Mouse (Mus musculus) G1E (cell line): ENCODE results near the gene Sctr. TPM values are rescaled to one million over a fixed set of nuclear protein-coding genes. Genes with fewer than 3 reads are reported as not detected.

ENCODE experiments used
- ATAC-seq: 2 replicates; pipeline ENCODE4 v1.8.0; 2016; ENCODE audit warnings: mild to moderate bottlenecking; ENCODE audit not compliant: insufficient number of reproducible peaks, poor library complexity, low FRiP score, severe bottlenecking; ENCODE audit errors: extremely low read depth
- DNase-seq: peaks from one replicate; pipeline ENCODE4 v3.0.0; 2012; ENCODE audit warnings: low spot score
- H3K27me3 ChIP-seq: 2 replicates; pipeline ENCODE4 v1.6.1; 2012; ENCODE audit warnings: mild to moderate bottlenecking, low read length, inconsistent platforms; ENCODE audit not compliant: insufficient read depth
- H3K36me3 ChIP-seq: replicated peaks from 2 replicates; pipeline ENCODE3; 2012; ENCODE audit warnings: mild to moderate bottlenecking, inconsistent platforms
- H3K4me1 ChIP-seq: 2 replicates; pipeline ENCODE4 v1.6.1; 2012; ENCODE audit warnings: low read depth, low read length, inconsistent platforms, mixed read lengths; ENCODE audit not compliant: insufficient read depth
- H3K4me3 ChIP-seq: 2 replicates; pipeline ENCODE4 v1.5.1; 2012; ENCODE audit warnings: low read depth, mild to moderate bottlenecking, inconsistent platforms, low read length, moderate library complexity, mixed read lengths
- H3K9me3 ChIP-seq: replicated peaks from 2 replicates; pipeline ENCODE4 v1.6.1; 2012; ENCODE audit warnings: inconsistent platforms
- CTCF ChIP-seq: IDR thresholded peaks from 2 replicates; pipeline ENCODE4 v1.5.1; 2012; ENCODE audit warnings: low read depth, low read length, inconsistent platforms, mixed read lengths
- GATA1 ChIP-seq: IDR thresholded peaks from 2 replicates; pipeline ENCODE4 v1.6.1; 2012; ENCODE audit warnings: borderline replicate concordance, low read length, inconsistent platforms, mixed read lengths
- GATA2 ChIP-seq: IDR thresholded peaks from 2 replicates; pipeline ENCODE4 v1.6.1; 2012; ENCODE audit warnings: low read depth, low read length, inconsistent platforms, borderline replicate concordance
- POLR2AphosphoS5 ChIP-seq: IDR thresholded peaks from 2 replicates; pipeline ENCODE4 v1.6.1; 2012; ENCODE audit warnings: low read depth, low read length, inconsistent platforms; ENCODE audit not compliant: insufficient replicate concordance
- TAL1 ChIP-seq: conservative IDR thresholded peaks from 2 replicates; pipeline ENCODE4 v1.6.1; 2012; ENCODE audit warnings: low read depth, low read length, inconsistent platforms, mixed read lengths
- polyA plus RNA-seq: library from polyadenylated mRNA; stranded (reverse); fragments of >175 nt; gene quantifications from 2 replicates; pipeline ENCODE4 v1.2.3, GENCODE M21; 2012
- total RNA-seq, 2 experiments: library from RNA; stranded (forward) in 1 of 2; stranded (reverse) in 1 of 2; fragments of 200-1000 nt in 1 of 2; fragments of >200 nt in 1 of 2; fragmentation: Nextera tagmentation in 1 of 2; gene quantifications; 2 replicates each; pipeline ENCODE4 v1.2.3; 2014 to 2017

Sctr gene
- total and polyA plus RNA-seq, 3 experiments: not detected

- Histone ChIP-seq H3K4me1 (no peaks in the 10 kb centered on the region), H3K4me3 (no peak overlapping the region), H3K9me3 (no peaks in the 10 kb centered on the region), H3K36me3 (no peaks in the 10 kb centered on the region), H3K27me3 (peaks cover 3% of the 10 kb centered on the region; the same call in 1 of the 2 replicates)
- DNase-seq: no peak
- no peak for TF ChIP-seq CTCF
- no peak for TF ChIP-seq GATA2
- no peak for TF ChIP-seq TAL1
- no peak for TF ChIP-seq POLR2AphosphoS5
- no peak for TF ChIP-seq GATA1
- no peak for ATAC-seq
Measured at GRCm38 (mm10) chr1:120074931-120075330, 68.2 kb downstream of the Sctr start.

GRCm38 (mm10) chr1:120075507-120075906 is 68.8 kb downstream of the Sctr start:
- H3K4me1 ChIP-seq: no peaks in the 10 kb centered on the region
- H3K36me3 ChIP-seq: no peaks in the 10 kb centered on the region
- TF ChIP-seq GATA1: no peak
- H3K27me3 ChIP-seq: peaks cover 3% of the 10 kb centered on the region; the same call in 1 of the 2 replicates
- H3K4me3 ChIP-seq: no peak overlapping the region
- DNase-seq: no peak
- no peaks in the 10 kb centered on the region for H3K9me3 ChIP-seq
- no peak for ATAC-seq

GRCm38 (mm10) chr1:120077746-120078410 is 71.2 kb downstream of the Sctr start:
- Histone ChIP-seq H3K4me1 (no peaks in the 10 kb centered on the region), H3K36me3 (no peaks in the 10 kb centered on the region), H3K27me3 (no peaks in the 10 kb centered on the region; the same call in 1 of the 2 replicates), H3K9me3 (no peaks in the 10 kb centered on the region), H3K4me3 (no peak overlapping the region)
- no peak for DNase-seq
- no peak for ATAC-seq
- no peak for TF ChIP-seq GATA1
- TF ChIP-seq POLR2AphosphoS5: no peak
- no peak for TF ChIP-seq GATA2
- TF ChIP-seq CTCF: no peak
- TF ChIP-seq TAL1: no peak

- Histone ChIP-seq H3K27me3 (peaks cover 4% of the 10 kb centered on the region; the same call in 1 of the 2 replicates), H3K4me3 (no peak overlapping the region)
- ATAC-seq: no peak
Measured at GRCm38 (mm10) chr1:120080632-120081031, 73.9 kb downstream of the Sctr start.

GRCm38 (mm10) chr1:120082957-120083585 is 76.4 kb downstream of the Sctr start:
- Histone ChIP-seq H3K4me3 (no peak overlapping the region), H3K27me3 (peaks cover 4% of the 10 kb centered on the region; the same call in 1 of the 2 replicates), H3K4me1 (no peaks in the 10 kb centered on the region), H3K9me3 (no peaks in the 10 kb centered on the region), H3K36me3 (no peaks in the 10 kb centered on the region)
- DNase-seq (no peak), ATAC-seq (no peak)
- TF ChIP-seq POLR2AphosphoS5 (no peak), CTCF (no peak), GATA1 (no peak), GATA2 (no peak), TAL1 (no peak)

More at GRCm38 (mm10) chr1:120080632-120081031, 73.9 kb downstream of the Sctr start:
- TF ChIP-seq TAL1 (no peak), POLR2AphosphoS5 (no peak), GATA2 (no peak), GATA1 (no peak), CTCF (no peak)
- no peaks in the 10 kb centered on the region for H3K9me3 ChIP-seq
- DNase-seq: no peak
- no peaks in the 10 kb centered on the region for H3K36me3 ChIP-seq
- H3K4me1 ChIP-seq: no peaks in the 10 kb centered on the region

GRCm38 (mm10) chr1:120083921-120084517 is 77.3 kb downstream of the Sctr start:
- Histone ChIP-seq H3K27me3 (peaks cover 4% of the 10 kb centered on the region; the same call in 1 of the 2 replicates), H3K36me3 (no peaks in the 10 kb centered on the region), H3K9me3 (no peaks in the 10 kb centered on the region), H3K4me3 (no peak overlapping the region), H3K4me1 (no peaks in the 10 kb centered on the region)
- ATAC-seq (no peak), DNase-seq (no peak)
- no peak for TF ChIP-seq GATA2
- no peak for TF ChIP-seq TAL1
- TF ChIP-seq GATA1: no peak
- no peak for TF ChIP-seq POLR2AphosphoS5
- TF ChIP-seq CTCF: no peak
